Mouse (Mus musculus) liver, adult 2 months (tissue): ENCODE measurements around the gene Lsm2.

Source experiments
- CTCF ChIP-seq: fragments of 200-500 bp; IDR thresholded peaks from 2 replicates; pipeline ENCODE4 v1.5.1; 2011; ENCODE audit warnings: low read depth, low read length, control low read depth
- POLR2A ChIP-seq: fragments of 200-500 bp; IDR thresholded peaks from 2 replicates; pipeline ENCODE4 v1.6.1; 2011; ENCODE audit warnings: low read length, control low read depth; ENCODE audit not compliant: insufficient read depth; ENCODE audit errors: extremely low read depth

GRCm38 (mm10) chr17:35029691-35030532 is 48.2 kb downstream of the Lsm2 start:
- peak; percentile 82 for TF ChIP-seq CTCF
- no peak for TF ChIP-seq POLR2A
